Mouse (Mus musculus) CH12F3 (cell line): ENCODE measurements around the gene Dock2.
"Not testable (repeated sequence)": the region's sequence is repeated elsewhere in the genome, so short reads cannot be mapped to it uniquely, and the experiment has no call there.

ENCODE experiments used
- in situ Hi-C: fragments of 300-500 bp; cut with MboI; formaldehyde crosslinking; loops from 2 replicates; pipeline ENCODE4 v1.14.3; 2020; ENCODE audit warnings: low sequenced_read_pairs

Gene Dock2

DNA sequence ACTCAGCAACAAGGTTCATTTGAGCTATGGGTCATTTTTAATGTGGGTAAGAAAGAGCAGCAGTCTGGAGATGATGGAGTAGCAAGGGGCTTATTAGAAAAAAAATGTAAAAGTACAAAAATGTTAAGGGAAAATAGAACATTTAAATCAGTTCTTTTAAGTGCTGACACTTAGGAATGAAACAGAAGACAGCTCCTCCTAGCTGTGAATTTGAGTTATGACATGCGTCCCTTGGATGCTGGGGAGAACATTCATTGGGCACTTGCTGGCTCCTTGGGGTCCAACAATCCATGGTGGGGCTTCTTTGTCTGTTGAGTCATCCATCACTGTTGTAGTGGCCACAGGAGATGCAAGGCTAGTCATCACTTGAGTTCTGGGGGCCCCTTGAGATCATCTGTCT, 556.5 kb downstream of the Dock2 start:
- in situ Hi-C loops = loop anchor here (25.0 kb wide), 1 partner anchor 585 kb away; no protein-coding TSS in a partner anchor

GRCm38 (mm10) chr11:34220596-34220995, 563.1 kb downstream of the Dock2 start:
- in situ Hi-C loops = not testable (repeated sequence)

GRCm38 (mm10) chr11:34212853-34213252, 570.8 kb downstream of the Dock2 start:
- in situ Hi-C loops = no loop called here

DNA sequence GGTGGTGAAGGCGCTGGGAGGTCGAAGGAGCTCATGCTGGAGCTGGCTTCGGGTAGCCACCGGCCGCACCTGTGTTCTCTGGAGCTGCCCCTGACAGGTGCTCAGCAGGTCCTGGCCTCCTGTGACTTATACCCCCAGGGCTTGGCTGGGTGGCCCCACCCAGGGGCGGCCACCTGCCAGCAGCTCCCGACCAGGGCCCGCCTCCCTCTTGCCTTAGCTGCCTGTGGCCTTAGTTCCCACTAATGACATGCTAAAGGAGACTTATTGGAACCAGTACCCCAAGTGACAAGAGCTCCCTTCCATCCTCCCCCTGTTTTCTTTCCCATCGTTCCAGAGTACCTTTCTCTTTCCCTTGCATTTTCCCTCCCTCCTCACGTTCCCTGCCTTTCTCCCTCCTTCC, 575.7 kb downstream of the Dock2 start, which contains the start of gene Foxi1:
Gene Foxi1 (minus strand): TSS at position 101 of the 400 bp plus-strand sequence.
- in situ Hi-C loops = loop anchor here (5.0 to 10.0 kb wide), 2 partner anchors 46 to 263 kb away; no protein-coding TSS in a partner anchor

- in situ Hi-C loops = loop anchor here (10.0 kb wide), 1 partner anchor 258 kb away; no protein-coding TSS in a partner anchor
These were observed 580.9 kb downstream of the Dock2 start for GRCm38 (mm10) chr11:34202769-34203168.

DNA sequence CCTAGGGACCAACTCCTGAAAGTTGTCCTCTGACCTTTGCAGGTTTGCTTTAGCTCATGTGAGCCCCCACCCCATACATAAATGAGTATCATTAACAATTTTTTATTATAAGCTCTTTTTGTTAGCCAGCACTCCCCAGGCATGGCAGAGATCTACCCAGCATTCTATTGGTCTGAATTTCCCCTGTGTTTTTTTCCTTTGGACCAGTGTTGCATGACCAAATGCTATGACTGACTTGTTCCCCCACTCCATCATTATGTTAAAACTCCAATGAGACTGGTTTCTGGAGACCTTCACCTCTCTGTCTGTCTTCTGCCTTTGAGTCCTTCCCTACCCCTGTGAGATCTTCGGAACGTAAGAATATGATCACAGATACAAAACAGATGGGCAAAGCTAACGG, 588.5 kb downstream of the Dock2 start:
- in situ Hi-C loops = no loop called here

- in situ Hi-C loops = no loop called here
These were observed 589.3 kb downstream of the Dock2 start for GRCm38 (mm10) chr11:34194158-34194941.

DNA sequence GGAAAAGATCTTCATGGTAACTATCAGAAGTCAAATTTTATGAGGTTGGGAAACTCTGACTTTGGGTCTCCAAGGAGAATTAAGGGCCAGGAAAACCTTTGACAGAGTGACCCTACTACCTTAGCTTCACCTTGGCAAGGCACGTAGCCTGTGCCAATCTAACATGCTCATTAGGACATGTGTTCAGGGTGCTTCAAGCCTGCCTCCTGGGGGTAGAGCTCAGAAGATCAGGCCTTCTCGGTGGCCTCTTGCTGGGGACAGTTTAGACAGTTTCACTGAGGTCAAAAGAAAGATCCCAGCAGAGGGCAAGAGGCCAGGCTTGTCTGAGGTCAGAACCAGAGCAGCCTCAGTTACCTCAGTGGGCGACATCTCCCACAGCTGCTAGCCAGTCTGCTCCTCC, 590.0 kb downstream of the Dock2 start:
- in situ Hi-C loops = no loop called here

- in situ Hi-C loops = no loop called here
These were observed 599.4 kb downstream of the Dock2 start for GRCm38 (mm10) chr11:34184266-34184665.

DNA sequence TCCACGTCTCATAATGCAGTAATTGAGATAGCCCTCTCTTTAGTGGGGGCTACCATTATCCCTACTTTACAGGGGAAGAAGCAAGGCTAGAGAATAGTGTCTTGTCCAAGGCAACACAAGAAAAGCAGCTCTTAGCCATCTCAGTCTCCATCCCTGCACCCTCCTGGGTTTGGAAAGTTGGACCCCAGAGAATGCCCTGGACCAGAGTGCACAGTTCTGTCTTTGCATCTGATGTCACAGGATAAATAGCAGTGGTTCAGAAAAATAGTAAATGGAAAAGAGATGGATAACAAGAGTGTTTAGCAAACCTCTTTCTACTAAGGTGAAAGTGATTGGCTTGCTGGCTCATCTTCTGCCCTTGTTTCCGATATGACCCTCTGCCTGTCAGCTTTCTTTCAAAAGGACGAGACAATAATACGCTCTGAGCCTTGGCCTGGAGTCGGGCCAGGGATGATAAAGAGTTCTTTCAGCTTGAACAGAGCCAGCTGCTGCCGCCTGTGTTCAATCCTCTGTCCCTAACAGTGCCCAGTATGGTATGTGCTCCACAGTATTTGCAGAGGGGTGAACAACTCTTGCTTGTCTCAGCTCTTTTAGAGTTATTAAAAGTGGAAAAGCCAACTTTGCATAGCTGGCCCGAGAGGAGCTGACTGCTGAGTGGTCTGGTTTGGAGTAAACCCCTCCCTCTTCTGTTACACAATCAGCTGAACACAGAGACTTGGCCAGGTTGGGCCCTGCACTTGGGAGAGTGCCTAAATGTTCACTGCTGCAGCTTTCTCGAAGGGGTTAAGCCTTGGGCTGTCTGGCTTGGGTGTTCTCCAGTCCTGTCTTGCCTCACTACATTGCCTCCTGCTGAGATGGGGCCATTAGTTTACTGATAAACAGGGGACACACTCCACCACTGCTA, 602.2 kb downstream of the Dock2 start:
- in situ Hi-C loops = no loop called here

GRCm38 (mm10) chr11:34178752-34179151, 604.9 kb downstream of the Dock2 start:
- in situ Hi-C loops = no loop called here
